14 mouse cellular contexts compared by ENCODE assay signal in the genomic region with DNA sequence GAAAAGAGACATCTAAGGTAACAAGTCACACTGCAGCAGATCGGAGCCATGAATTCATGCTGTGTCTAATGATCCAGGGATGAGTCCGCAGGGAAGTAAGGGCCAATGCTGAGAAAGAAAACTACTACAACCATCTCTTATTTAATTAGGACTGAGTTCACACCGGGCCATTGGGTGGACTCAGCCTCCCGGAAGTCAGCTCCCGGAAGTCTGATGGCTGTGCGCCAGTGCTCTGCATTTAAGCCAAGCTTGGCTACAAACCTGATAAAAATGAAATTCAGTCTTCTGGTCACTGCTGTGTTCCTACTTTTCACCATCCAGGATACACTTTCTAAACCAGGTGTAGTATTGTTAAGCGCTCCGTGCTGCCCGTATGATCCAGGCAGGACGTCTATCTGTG.
DNase-seq lines count a peak whose midpoint lies in the region; ATAC-seq and TF ChIP-seq lines count a peak whose summit lies in the region.
"Had no signal": no experiment of that assay in that cellular context is flagged by ENCODE, and none has a peak within 500 bp of the region (broad histone marks: within the 10 kb centered on the region; RNA-seq: fewer than 3 reads in every experiment).

No protein-coding gene starts in this region.

- H3K4me2 ChIP-seq in kidney, embryonic 15.5 days = no peak overlapping the region
- H3K4me2 ChIP-seq in stomach, postnatal 0 days (replicated peaks; ENCODE audit: low read depth) = no peak overlapping the region
- no peak overlapping the region for H3K4me2 ChIP-seq in midbrain, postnatal 0 days (ENCODE audit: low read depth, low read length, poor library complexity, severe bottlenecking)
- H3K4me2 ChIP-seq: hindbrain, embryonic 12.5 days; liver, embryonic 15.5 days; midbrain, embryonic 13.5 days; neural tube, embryonic 15.5 days had no signal

- no peak overlapping the region for H3K4me3 ChIP-seq in kidney, embryonic 15.5 days (replicated peaks)
- no peak overlapping the region for H3K4me3 ChIP-seq in stomach, postnatal 0 days (ENCODE audit: low read depth, low read length)
- no peak overlapping the region for H3K4me3 ChIP-seq in midbrain, postnatal 0 days (ENCODE audit: low read depth, low read length)
- H3K4me3 ChIP-seq: hindbrain, embryonic 12.5 days; liver, embryonic 15.5 days; midbrain, embryonic 13.5 days; neural tube, embryonic 15.5 days had no signal

- peak; percentile 17 for DNase-seq in kidney, adult 11 months
- peak; percentile 39 for DNase-seq in adrenal gland, postnatal 14 days
- DNase-seq in gastrocnemius, postnatal 25 days = peak; percentile 18
- peak; percentile 63 to 74 for DNase-seq in kidney, postnatal 25 days
- no peak for DNase-seq in stomach, postnatal 0 days (ENCODE audit: low spot score)
- DNase-seq in midbrain, postnatal 0 days (ENCODE audit: low spot score) = no peak
- no peak for DNase-seq in layer of hippocampus, adult 18-20 months (ENCODE audit: low spot score in 2 of 2)

- H3K27me3 ChIP-seq in kidney, embryonic 15.5 days = no peaks in the 10 kb centered on the region
- H3K27me3 ChIP-seq in stomach, postnatal 0 days (ENCODE audit: control insufficient read depth, insufficient read depth, low read length) = no peaks in the 10 kb centered on the region
- H3K27me3 ChIP-seq in midbrain, postnatal 0 days (ENCODE audit: insufficient read depth, low read length) = no peaks in the 10 kb centered on the region
- H3K27me3 ChIP-seq: hindbrain, embryonic 12.5 days; liver, embryonic 15.5 days; midbrain, embryonic 13.5 days; neural tube, embryonic 15.5 days had no signal

- ATAC-seq in kidney, embryonic 15.5 days (replicated peaks; ENCODE audit: low FRiP score) = no peak
- no peak for ATAC-seq in stomach, postnatal 0 days (ENCODE audit: low FRiP score, low TSS enrichment)
- no peak for ATAC-seq in midbrain, postnatal 0 days (ENCODE audit: low FRiP score)
- ATAC-seq: CD4-positive, CD25-positive, alpha-beta regulatory T cell, adult 4 months; midbrain, embryonic 13.5 days; Patski had no signal

- H3K36me3 ChIP-seq in kidney, embryonic 15.5 days = no peaks in the 10 kb centered on the region
- no peaks in the 10 kb centered on the region for H3K36me3 ChIP-seq in stomach, postnatal 0 days (ENCODE audit: control insufficient read depth, insufficient read depth, low read length)
- H3K36me3 ChIP-seq in midbrain, postnatal 0 days (ENCODE audit: insufficient read depth, low read length) = no peaks in the 10 kb centered on the region
- H3K36me3 ChIP-seq: hindbrain, embryonic 12.5 days; liver, embryonic 15.5 days; midbrain, embryonic 13.5 days; neural tube, embryonic 15.5 days had no signal

- H3K4me1 ChIP-seq in kidney, embryonic 15.5 days = peaks cover 7% of the 10 kb centered on the region; the same call in 1 of the 2 replicates
- no peaks in the 10 kb centered on the region for H3K4me1 ChIP-seq in stomach, postnatal 0 days (replicated peaks; ENCODE audit: control insufficient read depth, insufficient read depth)
- H3K4me1 ChIP-seq in midbrain, postnatal 0 days (ENCODE audit: insufficient read depth, low read length) = no peaks in the 10 kb centered on the region
- H3K4me1 ChIP-seq: hindbrain, embryonic 12.5 days; liver, embryonic 15.5 days; midbrain, embryonic 13.5 days; neural tube, embryonic 15.5 days had no signal

- TF ChIP-seq CTCF in stomach, postnatal 0 days (IDR thresholded peaks at IDR 0.05; ENCODE audit: low read depth) = no peak
- no peak for TF ChIP-seq CTCF in midbrain, postnatal 0 days (IDR thresholded peaks at IDR 0.05)

- 73% methylated on average over 10 of the region's 10 CpGs for WGBS in kidney, embryonic 15.5 days
- 75% methylated on average over 10 of the region's 10 CpGs for WGBS in stomach, postnatal 0 days
- WGBS in midbrain, postnatal 0 days = 89% methylated on average over 10 of the region's 10 CpGs

- H3K9me3 ChIP-seq in kidney, embryonic 15.5 days (replicated peaks) = no peaks in the 10 kb centered on the region
- no peaks in the 10 kb centered on the region for H3K9me3 ChIP-seq in stomach, postnatal 0 days (ENCODE audit: control insufficient read depth, low read length)
- no peaks in the 10 kb centered on the region for H3K9me3 ChIP-seq in midbrain, postnatal 0 days (ENCODE audit: low read length)
- H3K9me3 ChIP-seq: hindbrain, embryonic 12.5 days; liver, embryonic 15.5 days; midbrain, embryonic 13.5 days; neural tube, embryonic 15.5 days had no signal

- H3K27ac ChIP-seq in kidney, embryonic 15.5 days = no peak overlapping the region
- H3K27ac ChIP-seq in stomach, postnatal 0 days (replicated peaks) = no peak overlapping the region
- H3K27ac ChIP-seq in midbrain, postnatal 0 days (ENCODE audit: low read depth, low read length) = no peak overlapping the region
- H3K27ac ChIP-seq: hindbrain, embryonic 12.5 days; liver, embryonic 15.5 days; midbrain, embryonic 13.5 days; neural tube, embryonic 15.5 days had no signal

- no peak overlapping the region for H3K9ac ChIP-seq in kidney, embryonic 15.5 days
- H3K9ac ChIP-seq in stomach, postnatal 0 days (ENCODE audit: low read length) = no peak overlapping the region
- H3K9ac ChIP-seq in midbrain, postnatal 0 days (replicated peaks; ENCODE audit: low read length, poor library complexity, severe bottlenecking) = no peak overlapping the region
- H3K9ac ChIP-seq: hindbrain, embryonic 12.5 days; liver, embryonic 15.5 days; midbrain, embryonic 13.5 days; neural tube, embryonic 15.5 days had no signal

- TF ChIP-seq EP300 in stomach, postnatal 0 days (optimal IDR thresholded peaks at IDR 0.05) = no peak

Comparison
In these comparisons a context has a peak if more than half of its experiments do, and no peak if none do; other contexts are left out.
1. DNase-seq: peak in kidney, adult 11 months (single experiment), adrenal gland, postnatal 14 days (single experiment), gastrocnemius, postnatal 25 days (single experiment) and kidney, postnatal 25 days (2 of 2); none in stomach, postnatal 0 days (single experiment), midbrain, postnatal 0 days (single experiment) and layer of hippocampus, adult 18-20 months (0 of 2).